Mouse (Mus musculus): ENCODE results near the gene Mrpl30. TPM values are rescaled to one million over a fixed set of nuclear protein-coding genes. Genes with fewer than 3 reads are reported as not detected.
A peak's percentile ranks its signal among the peaks of the same experiment; 100 is the strongest.

Gene Mrpl30
- polyA plus RNA-seq (2015; fragmentation: Nextera tagmentation; extraction: Ambion mirVana) = 216 and 225 TPM in 2 replicates

DNA sequence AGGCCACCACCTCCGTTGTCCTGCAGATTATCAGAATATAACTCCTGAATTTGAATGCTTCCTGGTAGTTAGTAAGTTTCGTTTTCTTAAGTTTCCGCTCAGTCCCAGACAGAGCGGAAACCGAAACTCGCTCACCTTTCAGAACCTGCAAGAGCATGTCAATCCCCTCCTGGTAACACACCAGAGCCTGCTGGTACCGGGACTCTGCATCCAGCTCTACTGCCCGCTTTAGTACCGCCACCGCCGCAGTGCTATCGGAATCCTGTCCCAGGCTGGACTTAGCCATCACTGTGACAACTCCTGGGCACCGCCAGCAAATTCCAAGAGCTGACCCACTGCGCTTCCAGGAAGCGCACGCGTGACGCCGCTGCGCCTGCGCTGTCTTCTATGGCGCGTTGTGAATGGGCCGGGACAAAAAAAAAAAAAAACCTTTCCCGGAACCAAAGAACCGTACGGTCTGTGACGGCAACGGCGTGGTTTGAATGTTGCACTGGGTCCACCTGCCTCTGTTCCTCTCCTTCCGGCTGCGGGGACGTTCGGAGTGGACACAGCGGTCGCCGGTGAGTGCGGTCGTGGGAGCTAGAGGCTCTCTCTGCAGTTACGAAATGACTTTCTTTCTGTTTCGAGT is at the start of gene Mrpl30, which contains the start of gene Mitd1:
TSS of gene Mrpl30 (plus strand) at position 453 of the 628 bp plus-strand sequence.
TSS of gene Mitd1 (minus strand) at position 387 of the 628 bp plus-strand sequence.
- under 1% methylated on average over 41 of the region's 41 CpGs for WGBS

DNA sequence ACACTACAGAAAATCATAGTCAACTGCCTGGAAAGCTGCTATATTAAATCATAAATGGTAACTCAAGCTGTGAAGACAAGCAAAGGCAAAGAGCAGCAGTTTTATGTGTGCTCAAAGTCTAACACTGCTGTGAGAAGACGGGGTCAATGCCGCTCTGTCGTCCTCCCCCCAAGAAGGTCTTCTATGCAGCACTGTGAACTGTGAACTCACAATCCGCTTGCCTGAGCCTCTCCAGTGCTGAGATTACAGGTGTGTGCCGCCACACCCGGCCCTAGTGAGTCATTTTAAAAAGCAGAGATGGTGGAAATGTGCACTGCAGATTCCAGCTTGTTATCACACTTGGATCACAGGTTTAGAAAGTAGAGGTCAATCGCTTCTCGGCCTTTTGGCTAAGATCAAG is 43.4 kb upstream of the Mrpl30 start:
- H3K27ac ChIP-seq (ENCODE audit: low read length) = no peak overlapping the region
- H3K27me3 ChIP-seq (ENCODE audit: control insufficient read depth, insufficient read depth, low read length) = no peaks in the 10 kb centered on the region
- H3K4me2 ChIP-seq (ENCODE audit: low read depth, low read length) = no peak overlapping the region
- H3K4me3 ChIP-seq (replicated peaks; ENCODE audit: low read length) = no peak overlapping the region
- no peak for ATAC-seq (ENCODE audit: insufficient read depth, low FRiP score)
- H3K36me3 ChIP-seq (ENCODE audit: control insufficient read depth, insufficient read depth, low read length) = no peaks in the 10 kb centered on the region
- no peak overlapping the region for H3K9ac ChIP-seq (ENCODE audit: low read length)
- 75% methylated on average over 8 of the region's 8 CpGs for WGBS
- H3K9me3 ChIP-seq (replicated peaks; ENCODE audit: control insufficient read depth, low read length) = no peaks in the 10 kb centered on the region
- H3K4me1 ChIP-seq (ENCODE audit: control insufficient read depth, insufficient read depth, low read length) = no peaks in the 10 kb centered on the region

More for the DNA sequence above, at the start of gene Mrpl30, which contains the start of gene Mitd1:
- Histone ChIP-seq H3K36me3 (ENCODE audit: control insufficient read depth, insufficient read depth, low read length) (peaks cover 4% of the 10 kb centered on the region; the same call in 1 of the 2 replicates), H3K27ac (ENCODE audit: low read length) (peak within 1 kb of the TSS; percentile 91), H3K9ac (ENCODE audit: low read length) (peak within 1 kb of the TSS; percentile 79), H3K27me3 (ENCODE audit: control insufficient read depth, insufficient read depth, low read length) (no peaks in the 10 kb centered on the region), H3K4me1 (ENCODE audit: control insufficient read depth, insufficient read depth, low read length) (peaks cover 12% of the 10 kb centered on the region), H3K4me2 (ENCODE audit: low read depth, low read length) (peak within 1 kb of the TSS; percentile 83), H3K4me3 (replicated peaks; ENCODE audit: low read length) (peak within 1 kb of the TSS; percentile 75), H3K9me3 (replicated peaks; ENCODE audit: control insufficient read depth, low read length) (no peaks in the 10 kb centered on the region)
- peak; percentile 93 for ATAC-seq (ENCODE audit: insufficient read depth, low FRiP score)

- H3K4me3 ChIP-seq (replicated peaks; ENCODE audit: low read length) = no peak overlapping the region
- no peaks in the 10 kb centered on the region for H3K4me1 ChIP-seq (ENCODE audit: control insufficient read depth, insufficient read depth, low read length)
- no peak for ATAC-seq (ENCODE audit: insufficient read depth, low FRiP score)
- H3K27ac ChIP-seq (ENCODE audit: low read length) = no peak overlapping the region
- WGBS = 50% methylated on average over 2 of the region's 2 CpGs
- H3K36me3 ChIP-seq (ENCODE audit: control insufficient read depth, insufficient read depth, low read length) = no peaks in the 10 kb centered on the region
- H3K27me3 ChIP-seq (ENCODE audit: control insufficient read depth, insufficient read depth, low read length) = no peaks in the 10 kb centered on the region
- H3K9ac ChIP-seq (ENCODE audit: low read length) = no peak overlapping the region
- no peak overlapping the region for H3K4me2 ChIP-seq (ENCODE audit: low read depth, low read length)
- H3K9me3 ChIP-seq (replicated peaks; ENCODE audit: control insufficient read depth, low read length) = no peaks in the 10 kb centered on the region
Measured at GRCm38 (mm10) chr1:37850696-37851095, 39.6 kb upstream of the Mrpl30 start.

DNA sequence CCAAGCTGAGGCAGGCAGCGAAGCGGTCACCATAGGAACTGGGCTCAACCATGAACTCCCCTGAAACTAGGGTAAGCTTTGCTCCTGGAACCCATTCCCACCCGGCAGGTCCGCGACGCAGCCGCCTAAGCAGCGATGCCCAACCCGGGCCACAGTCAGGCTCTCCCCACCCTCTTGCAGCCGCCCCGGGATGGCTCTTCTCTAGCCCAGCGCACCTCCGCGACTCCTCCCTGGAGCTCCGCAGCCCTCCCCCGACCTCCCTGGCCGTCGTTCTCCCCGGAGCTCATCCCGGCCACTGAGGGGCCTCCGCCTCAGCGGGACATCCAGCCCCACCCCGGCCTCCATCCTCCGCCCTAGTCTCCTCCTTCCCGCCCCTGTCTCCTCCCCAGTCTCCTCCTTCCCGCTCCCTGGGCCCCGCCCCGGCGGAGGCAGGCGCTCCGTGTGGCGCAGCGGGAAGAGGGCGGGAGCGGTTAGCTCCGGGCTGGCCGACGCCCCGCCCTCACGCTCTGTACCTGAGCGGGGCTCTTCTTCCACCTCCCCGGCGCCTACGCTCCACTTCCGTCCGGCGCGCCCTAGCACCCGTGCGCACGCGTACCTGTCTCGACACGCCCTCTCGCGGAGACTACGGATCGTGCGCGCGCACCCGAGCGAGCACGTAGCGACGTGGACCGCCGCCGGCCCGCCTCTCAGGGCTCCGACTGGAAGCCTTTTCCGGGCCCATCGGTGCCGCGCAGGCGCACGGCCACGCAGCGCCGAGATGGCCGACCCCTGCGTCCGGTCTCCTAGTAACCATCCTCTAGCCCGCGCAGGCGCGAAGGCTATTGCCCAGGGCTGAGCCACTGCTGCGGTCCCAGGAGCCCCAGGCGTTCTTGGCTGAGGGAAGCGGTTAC is 25.5 kb upstream of the Mrpl30 start:
- peak overlapping the region; percentile 85 for H3K4me2 ChIP-seq (ENCODE audit: low read depth, low read length)
- no peaks in the 10 kb centered on the region for H3K4me1 ChIP-seq (ENCODE audit: control insufficient read depth, insufficient read depth, low read length)
- peak overlapping the region; percentile 78 for H3K4me3 ChIP-seq (replicated peaks; ENCODE audit: low read length)
- no peaks in the 10 kb centered on the region for H3K27me3 ChIP-seq (ENCODE audit: control insufficient read depth, insufficient read depth, low read length)
- H3K9me3 ChIP-seq (replicated peaks; ENCODE audit: control insufficient read depth, low read length) = no peaks in the 10 kb centered on the region
- under 1% methylated on average over 90 of the region's 90 CpGs for WGBS
- peak; percentile 99 for ATAC-seq (ENCODE audit: insufficient read depth, low FRiP score)
- peak overlapping the region; percentile 85 for H3K9ac ChIP-seq (ENCODE audit: low read length)
- H3K27ac ChIP-seq (ENCODE audit: low read length) = peak overlapping the region; percentile 95
- H3K36me3 ChIP-seq (ENCODE audit: control insufficient read depth, insufficient read depth, low read length) = no peaks in the 10 kb centered on the region

- Histone ChIP-seq H3K4me1 (ENCODE audit: control insufficient read depth, insufficient read depth, low read length) (no peaks in the 10 kb centered on the region), H3K9me3 (replicated peaks; ENCODE audit: control insufficient read depth, low read length) (no peaks in the 10 kb centered on the region), H3K4me2 (ENCODE audit: low read depth, low read length) (peak overlapping the region; percentile 80), H3K36me3 (ENCODE audit: control insufficient read depth, insufficient read depth, low read length) (no peaks in the 10 kb centered on the region), H3K27me3 (ENCODE audit: control insufficient read depth, insufficient read depth, low read length) (no peaks in the 10 kb centered on the region), H3K4me3 (replicated peaks; ENCODE audit: low read length) (peak overlapping the region; percentile 78), H3K9ac (ENCODE audit: low read length) (peak overlapping the region; percentile 77), H3K27ac (ENCODE audit: low read length) (peak overlapping the region; percentile 95)
- 9% methylated on average over 23 of the region's 23 CpGs for WGBS
- ATAC-seq (ENCODE audit: insufficient read depth, low FRiP score) = no peak
Measured at GRCm38 (mm10) chr1:37865401-37866215, 24.7 kb upstream of the Mrpl30 start.

DNA sequence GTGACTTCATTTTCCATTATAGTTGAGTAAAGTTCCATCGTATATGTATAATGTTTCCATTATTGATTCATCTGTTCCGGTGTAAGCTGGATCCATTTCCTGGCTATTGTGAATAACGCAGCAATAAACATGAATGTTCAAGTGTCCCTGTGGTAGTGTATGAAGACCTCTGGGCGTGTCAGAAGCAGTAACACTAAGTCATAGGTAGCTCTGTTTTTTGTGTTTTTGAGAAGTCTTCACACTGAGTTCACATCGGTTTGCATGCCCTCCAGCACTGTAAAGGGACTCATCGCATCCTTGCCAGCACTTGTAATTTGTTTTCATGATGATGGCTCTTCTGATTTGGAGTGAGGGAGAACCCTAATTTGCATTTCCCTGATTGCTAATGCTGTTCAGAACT is 24.0 kb upstream of the Mrpl30 start, which contains the start of gene Tsga10:
TSS of gene Tsga10 (minus strand) at position 144 of the 400 bp plus-strand sequence.
- Histone ChIP-seq H3K4me1 (ENCODE audit: control insufficient read depth, insufficient read depth, low read length) (no peaks in the 10 kb centered on the region), H3K4me2 (ENCODE audit: low read depth, low read length) (peak within 1 kb of the TSS; percentile 80), H3K27me3 (ENCODE audit: control insufficient read depth, insufficient read depth, low read length) (no peaks in the 10 kb centered on the region), H3K4me3 (replicated peaks; ENCODE audit: low read length) (peak within 1 kb of the TSS; percentile 78), H3K9me3 (replicated peaks; ENCODE audit: control insufficient read depth, low read length) (no peaks in the 10 kb centered on the region), H3K27ac (ENCODE audit: low read length) (peak within 1 kb of the TSS; percentile 95), H3K9ac (ENCODE audit: low read length) (peak within 1 kb of the TSS; percentile 77), H3K36me3 (ENCODE audit: control insufficient read depth, insufficient read depth, low read length) (no peaks in the 10 kb centered on the region)
- WGBS = 82% methylated on average over 6 of the region's 6 CpGs
- no peak for ATAC-seq (ENCODE audit: insufficient read depth, low FRiP score)

- 86% methylated on average over 1 of the region's 1 CpGs for WGBS
- Histone ChIP-seq H3K9ac (ENCODE audit: low read length) (no peak overlapping the region), H3K36me3 (ENCODE audit: control insufficient read depth, insufficient read depth, low read length) (no peaks in the 10 kb centered on the region), H3K4me2 (ENCODE audit: low read depth, low read length) (no peak overlapping the region), H3K9me3 (replicated peaks; ENCODE audit: control insufficient read depth, low read length) (no peaks in the 10 kb centered on the region), H3K4me1 (ENCODE audit: control insufficient read depth, insufficient read depth, low read length) (no peaks in the 10 kb centered on the region; the same call in 1 of the 2 replicates), H3K27ac (ENCODE audit: low read length) (no peak overlapping the region), H3K27me3 (ENCODE audit: control insufficient read depth, insufficient read depth, low read length) (no peaks in the 10 kb centered on the region), H3K4me3 (replicated peaks; ENCODE audit: low read length) (no peak overlapping the region)
- no peak for ATAC-seq (ENCODE audit: insufficient read depth, low FRiP score)
Measured at GRCm38 (mm10) chr1:37867056-37867455, 23.2 kb upstream of the Mrpl30 start.

DNA sequence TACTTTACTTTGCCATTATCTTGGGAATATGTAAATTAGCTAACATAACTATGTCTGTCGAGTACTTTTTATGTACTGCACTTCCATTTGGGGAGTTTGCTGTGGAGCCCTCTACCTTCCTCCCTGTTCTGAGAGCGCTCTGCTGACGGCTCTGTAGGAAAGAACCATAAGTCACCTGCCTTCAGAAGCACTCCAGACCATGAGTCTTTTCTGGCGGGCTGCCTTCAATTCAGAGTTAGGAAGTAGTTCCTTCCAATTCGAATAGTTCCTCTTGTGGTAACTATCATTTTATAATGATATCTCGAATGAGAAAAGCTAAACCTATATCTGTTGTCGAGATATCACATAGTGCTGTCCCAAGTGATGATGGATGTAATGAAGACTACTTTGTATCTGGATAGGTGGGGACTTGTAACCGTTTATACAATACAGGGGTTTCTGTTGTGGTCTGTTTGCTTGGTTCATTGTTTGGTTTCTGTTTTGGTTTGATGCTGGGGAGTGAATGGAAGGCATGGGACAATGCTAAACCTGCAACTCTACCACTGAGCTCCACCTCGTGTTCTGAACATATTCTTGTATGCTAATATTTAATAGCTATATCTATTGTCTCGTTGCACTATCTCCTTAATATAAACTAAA is 22.5 kb upstream of the Mrpl30 start:
- no peak overlapping the region for H3K4me2 ChIP-seq (ENCODE audit: low read depth, low read length)
- no peaks in the 10 kb centered on the region for H3K36me3 ChIP-seq (ENCODE audit: control insufficient read depth, insufficient read depth, low read length)
- 61% methylated on average over 10 of the region's 10 CpGs for WGBS
- no peak overlapping the region for H3K9ac ChIP-seq (ENCODE audit: low read length)
- H3K4me3 ChIP-seq (replicated peaks; ENCODE audit: low read length) = no peak overlapping the region
- H3K4me1 ChIP-seq (ENCODE audit: control insufficient read depth, insufficient read depth, low read length) = no peaks in the 10 kb centered on the region; the same call in 1 of the 2 replicates
- no peaks in the 10 kb centered on the region for H3K9me3 ChIP-seq (replicated peaks; ENCODE audit: control insufficient read depth, low read length)
- ATAC-seq (ENCODE audit: insufficient read depth, low FRiP score) = no peak
- H3K27ac ChIP-seq (ENCODE audit: low read length) = no peak overlapping the region
- no peaks in the 10 kb centered on the region for H3K27me3 ChIP-seq (ENCODE audit: control insufficient read depth, insufficient read depth, low read length)

All from stomach, embryonic 16.5 days (tissue).